Mouse (Mus musculus) kidney, adult 2 months (tissue): ENCODE measurements around the gene Naa16.

Experiments used
- CTCF ChIP-seq: fragments of 200-500 bp; conservative IDR thresholded peaks from 2 replicates; pipeline ENCODE4 v1.5.1; 2011; ENCODE audit warnings: low read depth, mild to moderate bottlenecking, control low read depth, low read length, moderate library complexity, mixed read lengths; ENCODE audit not compliant: insufficient read depth, insufficient read length
- POLR2A ChIP-seq: fragments of 200-500 bp; IDR thresholded peaks from one replicate; pipeline ENCODE4 v1.6.1; 2011; ENCODE audit warnings: low read depth, low read length, control low read depth

DNA sequence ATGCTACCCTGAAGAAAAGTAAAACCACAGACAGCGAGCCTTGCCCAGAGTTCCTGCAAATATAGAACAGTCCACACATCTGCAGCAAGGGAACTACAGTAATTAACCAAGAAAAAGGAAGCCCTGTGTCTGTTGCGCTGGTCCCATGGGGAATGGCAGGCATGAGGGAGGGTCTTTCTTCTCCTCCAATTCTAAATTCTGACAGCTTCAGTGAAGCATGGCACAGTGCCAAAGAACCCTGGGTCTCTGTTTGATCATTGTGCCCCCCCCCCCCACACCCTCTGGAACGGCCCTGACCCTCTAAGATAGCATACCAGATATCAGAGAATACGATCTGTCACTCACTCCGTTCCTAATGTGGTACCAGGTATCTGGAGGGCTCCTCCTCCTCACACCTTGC is 93.7 kb downstream of the Naa16 start:
- TF ChIP-seq CTCF (no peak), POLR2A (no peak)
